Mouse (Mus musculus) left cerebral cortex, postnatal 14 days (tissue): Measurements from ENCODE around the gene Ccnc. TPM values are rescaled to one million over a fixed set of nuclear protein-coding genes. Genes with fewer than 3 reads are reported as not detected.
"Not testable (repeated sequence)": the region's sequence is repeated elsewhere in the genome, so short reads cannot be mapped to it uniquely, and the experiment has no call there.

Experiments
- DNase-seq, 2 experiments: peaks; one replicate each; pipeline ENCODE4 v3.0.0; 2021 to 2022; ENCODE audit warnings: low spot score in 2 of 2, mixed read lengths in 1 of 2
- intact Hi-C: fragments of 180-260 bp; cut with DNase I; formaldehyde crosslinking; loops from one replicate; pipeline ENCODE4 v1.15.1; 2025
- total RNA-seq, 2 experiments: library from RNA; stranded (reverse); gene quantifications; 2 replicates each; pipeline ENCODE4 v1.2.3; 2021

The Ccnc gene
- total RNA-seq, 2 experiments from 2014 or later, result 39.5 to 40.4 TPM

- intact Hi-C loops, result no loop called here
- peak; percentile 22 to 49 for DNase-seq
Measured at GRCm38 (mm10) chr4:21712147-21712546, 15.4 kb upstream of the Ccnc start.

GRCm38 (mm10) chr4:21722752-21723334 is 4.7 kb upstream of the Ccnc start:
- no peak for DNase-seq
- intact Hi-C loops, result no loop called here

GRCm38 (mm10) chr4:21726912-21727614 is 438 bp upstream of the Ccnc start:
- intact Hi-C loops, result loop anchor here (5.0 kb wide), 1 partner anchor 85 kb away; no protein-coding TSS in a partner anchor
- DNase-seq, result peak; percentile 56 to 72

DNA sequence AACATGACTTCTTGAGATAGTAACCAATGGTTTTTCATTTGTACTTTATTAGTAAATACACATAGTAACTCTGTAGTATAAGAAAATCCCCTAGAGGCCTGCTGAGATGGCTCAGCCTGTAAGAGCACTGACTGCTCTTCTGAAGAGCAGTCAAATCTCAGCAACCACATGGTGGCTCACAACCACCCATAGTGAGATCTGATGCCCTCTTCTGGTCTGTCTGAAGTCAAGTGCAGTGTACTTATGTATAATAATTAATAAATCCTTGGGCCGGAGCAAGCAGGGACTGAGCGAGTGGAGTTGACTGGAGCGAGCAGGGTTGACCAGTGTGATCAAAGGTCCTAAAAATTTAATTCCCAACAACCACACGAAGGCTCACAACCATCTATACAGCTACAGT is 11.7 kb downstream of the Ccnc start:
- intact Hi-C loops, result no loop called here
- DNase-seq, result no peak

- DNase-seq, intact Hi-C loops: not testable (repeated sequence)
Measured at GRCm38 (mm10) chr4:21744142-21744541, 16.6 kb downstream of the Ccnc start.

GRCm38 (mm10) chr4:21745723-21746122 is 18.2 kb downstream of the Ccnc start:
- DNase-seq, result no peak
- intact Hi-C loops, result no loop called here

DNA sequence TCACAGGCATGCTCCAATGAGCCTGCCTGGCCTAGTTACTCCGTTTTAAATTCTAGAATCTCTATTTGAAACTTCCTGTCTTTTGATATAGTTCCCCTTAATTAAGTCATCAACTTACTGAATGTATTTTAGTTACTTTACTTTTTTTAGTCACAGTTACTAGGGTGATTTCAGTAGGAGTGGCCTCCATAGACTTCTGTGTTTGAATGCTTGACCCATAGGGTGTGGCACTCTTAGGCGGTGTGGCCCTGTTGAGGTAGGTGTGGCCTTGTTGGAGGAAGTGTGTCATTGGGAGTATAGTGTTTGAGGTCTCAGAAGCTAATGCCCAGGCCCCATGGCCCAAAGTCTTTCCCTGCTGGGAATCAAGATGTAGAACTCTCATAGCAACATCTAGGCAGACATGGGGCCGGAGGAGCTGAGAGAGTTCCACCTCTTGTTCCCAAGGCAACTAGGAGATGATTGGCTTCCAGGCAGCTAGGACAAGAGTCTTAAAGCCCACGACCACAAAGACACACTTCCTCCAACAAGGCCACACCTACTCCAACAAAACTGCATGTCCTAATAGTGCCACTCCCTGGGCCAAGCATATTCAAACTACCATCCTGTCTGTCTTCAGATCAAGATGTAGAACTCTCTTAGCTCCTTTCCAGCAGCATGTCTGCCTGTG is 27.8 kb downstream of the Ccnc start:
- intact Hi-C loops, result no loop called here

DNA sequence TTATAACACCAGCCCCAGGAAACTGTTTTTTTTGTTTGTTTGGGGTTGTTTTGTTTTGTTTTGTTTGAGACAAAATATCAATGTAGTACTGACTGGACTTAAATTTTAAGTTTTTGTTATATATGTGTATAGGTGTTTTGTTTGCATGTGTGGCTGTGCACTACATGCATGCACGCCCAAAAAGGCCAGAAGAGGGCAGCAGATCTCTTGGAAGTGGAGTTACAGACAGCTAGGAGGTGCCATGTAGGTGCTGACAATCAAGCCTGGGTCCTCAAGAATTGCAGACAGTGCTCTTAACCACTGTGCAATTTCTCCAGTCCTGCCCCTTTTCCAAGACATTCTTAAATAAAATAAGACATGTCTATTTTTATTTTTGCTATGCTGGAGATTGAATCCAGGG is 31.4 kb downstream of the Ccnc start:
- DNase-seq, result no peak
- intact Hi-C loops, result no loop called here

More for the DNA sequence above, 27.8 kb downstream of the Ccnc start:
- no peak for DNase-seq

- intact Hi-C loops, result no loop called here
- no peak for DNase-seq
Measured at GRCm38 (mm10) chr4:21761416-21762160, 34.1 kb downstream of the Ccnc start.

GRCm38 (mm10) chr4:21763827-21764226 is 36.3 kb downstream of the Ccnc start:
- no peak for DNase-seq
- intact Hi-C loops, result no loop called here

DNA sequence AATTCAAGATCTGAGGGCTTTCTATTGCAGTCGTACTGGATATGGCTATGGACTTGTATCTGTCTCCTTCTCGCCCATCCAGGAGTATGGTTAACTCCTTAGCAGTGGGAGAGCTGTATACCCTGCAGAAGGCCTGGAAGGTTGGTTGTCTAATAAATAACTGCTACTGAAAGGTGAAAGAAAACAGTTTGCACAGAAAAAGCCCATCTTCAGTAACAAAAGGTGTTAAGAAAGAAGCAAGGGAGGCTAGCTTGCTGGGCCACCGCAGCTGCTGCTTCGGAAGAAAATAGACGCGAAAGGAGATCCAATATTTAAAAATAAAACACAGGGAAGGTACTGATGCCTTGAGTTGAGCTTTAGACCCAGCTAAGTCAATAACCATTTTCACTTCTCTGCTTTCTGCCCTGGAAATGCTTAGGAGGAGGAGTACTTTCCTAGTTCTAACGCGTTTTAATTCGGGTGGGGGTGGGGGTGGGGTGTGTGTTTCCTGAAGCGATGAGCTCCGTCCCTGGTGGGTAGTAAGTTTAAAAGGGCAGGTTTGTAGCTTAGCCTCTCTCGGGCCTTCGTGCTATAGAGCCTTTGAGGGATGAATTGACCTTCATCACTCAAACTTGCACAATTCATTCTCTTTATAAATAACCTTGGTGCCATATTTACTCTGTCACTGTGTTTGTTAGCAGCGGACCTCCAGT is 38.8 kb downstream of the Ccnc start:
- intact Hi-C loops, result no loop called here
- DNase-seq, result no peak

DNA sequence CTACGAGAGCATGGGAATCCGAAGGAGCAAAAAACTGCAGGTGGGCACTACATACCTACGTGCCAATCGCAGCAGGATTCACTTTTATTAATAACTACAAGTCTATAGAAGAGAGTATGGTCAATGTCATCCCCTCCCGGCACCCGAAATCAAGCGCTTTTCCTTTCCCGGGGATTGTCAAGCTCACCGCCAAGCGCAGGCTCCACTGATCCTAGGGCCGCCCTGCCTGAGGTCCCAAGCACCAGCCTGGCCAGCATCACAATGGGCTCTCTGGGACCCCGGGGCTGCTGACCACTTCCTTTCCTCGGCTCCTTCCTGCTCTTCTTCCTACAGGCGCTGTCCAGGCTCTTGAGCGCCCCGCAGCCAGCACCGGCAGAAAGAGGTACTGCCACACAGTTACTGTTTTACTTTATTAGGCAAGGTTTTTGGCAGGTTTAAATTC is 39.4 kb downstream of the Ccnc start, which contains the start of the genes Usp45 and Tstd3:
Gene Usp45, plus strand, starts transcription at position 294 of the 442 bp plus-strand sequence.
Gene Tstd3, minus strand, starts transcription at position 350 of the 442 bp plus-strand sequence.
- intact Hi-C loops, result no loop called here
- DNase-seq, result peak; percentile 89 to 90

DNA sequence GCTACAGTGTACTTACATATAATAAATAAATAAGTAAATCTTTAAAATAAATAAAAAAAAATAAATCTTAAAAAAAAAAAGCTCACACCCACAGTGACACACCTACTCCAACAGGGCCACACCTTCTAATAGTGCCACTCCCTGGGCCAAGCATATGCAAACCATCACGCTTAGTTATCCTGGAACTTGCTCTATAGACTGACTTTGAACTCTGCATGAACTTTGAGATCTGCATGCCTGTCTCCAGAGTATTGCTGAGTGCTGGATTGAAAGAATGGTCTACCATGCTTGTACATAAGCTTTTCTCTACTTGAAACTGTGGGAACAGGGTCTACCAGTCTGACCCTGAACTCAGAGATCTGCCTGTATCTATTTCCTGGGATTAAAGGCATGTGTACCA is 43.6 kb downstream of the Ccnc start:
- DNase-seq, result no peak
- intact Hi-C loops, result no loop called here

DNA sequence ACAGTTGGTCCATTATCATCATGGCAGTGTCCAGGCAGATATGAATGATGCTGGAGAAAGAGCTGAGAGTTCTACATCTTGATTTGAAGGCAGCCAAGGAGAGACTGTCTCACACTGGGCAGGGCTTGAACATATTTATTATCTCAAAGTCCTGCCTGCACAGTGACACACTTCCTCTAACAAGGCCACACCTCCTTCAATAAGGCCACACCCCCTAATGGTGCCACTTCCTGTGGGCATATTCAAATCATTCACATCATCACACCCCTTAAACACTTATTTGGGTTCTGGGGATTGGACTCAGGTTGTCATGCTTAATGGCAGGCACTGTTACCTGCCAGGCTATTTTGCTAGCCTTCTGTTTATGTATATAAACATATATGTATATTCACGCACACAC is 44.8 kb downstream of the Ccnc start:
- intact Hi-C loops, result no loop called here
- no peak for DNase-seq

DNA sequence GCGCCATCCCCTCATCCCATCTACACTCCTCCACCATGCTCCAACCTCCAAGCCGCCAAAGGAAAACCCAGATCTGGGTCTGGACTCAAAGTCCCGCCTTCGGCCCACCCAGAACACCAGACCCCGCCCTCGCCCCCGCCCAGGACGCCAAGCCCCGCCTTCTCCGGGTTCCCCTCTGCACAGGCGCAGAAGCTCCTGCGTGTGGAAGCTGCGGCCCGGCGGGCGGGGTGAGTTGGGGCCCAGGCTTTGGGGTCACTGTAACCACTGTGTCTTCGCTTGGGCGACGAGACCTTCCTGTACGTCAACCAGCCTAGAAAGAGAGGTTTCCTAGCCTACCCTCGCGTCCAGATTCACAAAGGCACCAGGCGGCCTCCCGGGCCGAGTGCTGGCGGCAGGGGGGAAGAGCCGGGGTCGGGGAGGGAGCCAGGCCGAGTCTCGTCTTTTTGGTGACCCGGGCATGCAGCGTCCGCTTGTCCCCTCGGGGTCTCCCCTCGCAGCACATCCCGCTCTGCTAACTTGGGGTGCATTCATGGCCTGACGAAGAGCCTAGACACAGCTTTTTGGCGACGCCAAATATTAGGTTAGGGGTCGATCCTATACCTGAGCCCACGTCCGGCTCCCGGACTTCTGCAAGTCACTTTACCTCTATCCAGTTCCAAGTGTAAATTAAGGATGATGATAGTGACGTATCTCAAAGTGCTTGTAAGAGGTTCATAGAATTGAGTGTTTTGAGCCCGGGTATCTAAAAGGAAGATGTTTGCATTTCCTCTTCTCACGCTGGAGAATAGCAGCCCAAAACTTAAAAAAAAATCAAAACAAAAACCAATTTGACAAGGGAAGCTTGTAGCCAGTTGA is 48.8 kb downstream of the Ccnc start:
- intact Hi-C loops, result no loop called here

DNA sequence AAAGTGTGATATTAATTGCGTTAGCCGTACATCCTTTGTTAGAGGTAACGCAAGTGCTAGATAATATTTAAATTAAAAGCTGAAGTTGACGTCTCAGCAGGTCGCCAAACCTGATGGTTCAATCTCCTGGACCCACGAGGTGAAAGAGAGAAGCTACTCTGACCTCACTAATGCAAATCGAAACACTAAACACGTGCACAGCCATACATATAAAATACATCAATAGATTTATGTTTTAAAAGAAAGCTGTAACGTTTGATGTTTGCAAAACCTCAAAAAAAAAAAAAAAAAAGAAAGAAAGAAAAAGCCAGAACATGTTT is 49.4 kb downstream of the Ccnc start:
- intact Hi-C loops, result no loop called here

More for the DNA sequence above, 48.8 kb downstream of the Ccnc start:
- peak; percentile 89 to 90 for DNase-seq

GRCm38 (mm10) chr4:21780816-21781726 is 53.6 kb downstream of the Ccnc start:
- no peak for DNase-seq
- intact Hi-C loops, result no loop called here

More for the DNA sequence above, 49.4 kb downstream of the Ccnc start:
- no peak for DNase-seq
